Mouse (Mus musculus) heart, adult 2 months (tissue): ENCODE measurements around the gene Nxpe4.

Experiments
- CTCF ChIP-seq: fragments of 200-600 bp; IDR thresholded peaks from 2 replicates; pipeline ENCODE4 v1.8.1; 2022; ENCODE audit warnings: antibody characterized with exemption, mild to moderate bottlenecking, moderate library complexity
- POLR2A ChIP-seq: fragments of 200-500 bp; IDR thresholded peaks from 2 replicates; pipeline ENCODE4 v1.6.1; 2011; ENCODE audit warnings: mild to moderate bottlenecking, low read depth, low read length, control low read depth; ENCODE audit not compliant: insufficient read depth

DNA sequence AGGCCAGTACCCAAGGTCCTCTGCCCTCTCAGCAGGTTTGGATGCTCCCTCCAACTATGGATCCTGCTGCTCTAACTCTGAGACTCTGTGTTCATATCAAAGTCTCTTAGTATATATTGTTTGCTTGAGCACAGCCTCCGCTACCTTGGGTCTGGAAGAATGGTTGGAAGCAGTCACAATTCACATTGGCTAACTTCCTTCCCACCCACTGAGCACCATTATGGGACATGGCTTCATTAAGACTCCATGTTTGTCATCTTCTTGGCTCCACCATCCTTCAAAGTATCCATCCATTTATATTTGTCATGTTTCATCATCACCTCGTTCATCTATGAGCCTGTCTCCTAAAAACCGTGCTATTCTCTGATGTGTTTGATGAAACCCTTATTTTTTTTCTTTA lies 68.9 kb downstream of the Nxpe4 start:
- no peak for TF ChIP-seq CTCF
- TF ChIP-seq POLR2A = no peak
